8 mouse cellular contexts compared by ENCODE assay signal in genomic region chr15:84653979-84654966, GRCm38 (mm10). TPM values are rescaled to one million over a fixed set of nuclear protein-coding genes. Genes with fewer than 3 reads are reported as not detected.
DNase-seq lines count a peak whose midpoint lies in the region; ATAC-seq and TF ChIP-seq lines count a peak whose summit lies in the region.

No protein-coding gene starts in this region.

- peak overlapping the region; percentile 57 for H3K9ac ChIP-seq in hindbrain, embryonic 16.5 days (ENCODE audit: low read depth, low read length)
- H3K9ac ChIP-seq in midbrain, embryonic 12.5 days (replicated peaks), result peak overlapping the region; percentile 55; the same call in 1 of the 2 replicates

- no peaks in the 10 kb centered on the region for H3K9me3 ChIP-seq in hindbrain, embryonic 16.5 days (ENCODE audit: control insufficient read depth, low read length)
- H3K9me3 ChIP-seq in limb, embryonic 10.5 days (replicated peaks), result no peaks in the 10 kb centered on the region
- H3K9me3 ChIP-seq in midbrain, embryonic 12.5 days, result no peaks in the 10 kb centered on the region

- TF ChIP-seq POLR2A in cerebellum, adult 2 months (IDR thresholded peaks at IDR 0.05; ENCODE audit: borderline replicate concordance, insufficient read depth, low read length), result no peak

- DNase-seq in cerebellum, adult 2 months, result peak in 1 of 2 experiments; percentile 43
- DNase-seq in cerebellum, adult 11 months, result no peak
- peak; percentile 45 for DNase-seq in c-Kit-positive CD71-negative TER-119-negative erythroid progenitor cells, embryonic 14.5 days (ENCODE audit: low read depth)
- peak; percentile 81 for DNase-seq in gastrocnemius, postnatal 10 days
- DNase-seq in limb, embryonic 10.5 days (ENCODE audit: low spot score), result peak; percentile 95
- peak; percentile 56 for DNase-seq in splenic B cell, adult 2 months (ENCODE audit: low read depth, low spot score)

- peak overlapping the region; percentile 57 for H3K4me2 ChIP-seq in hindbrain, embryonic 16.5 days (ENCODE audit: low read length)
- peak overlapping the region; percentile 57 for H3K4me2 ChIP-seq in midbrain, embryonic 12.5 days (replicated peaks)

- whole genome bisulfite sequencing in cerebellum, adult 2 months, result 12% methylated on average over 28 of the region's 28 CpGs
- 5% methylated on average over 28 of the region's 28 CpGs for WGBS in hindbrain, embryonic 16.5 days
- WGBS in limb, embryonic 10.5 days, result 5% methylated on average over 28 of the region's 28 CpGs
- 4% methylated on average over 28 of the region's 28 CpGs for WGBS in midbrain, embryonic 12.5 days

- no peak overlapping the region for H3K27ac ChIP-seq in cerebellum, adult 2 months (ENCODE audit: insufficient read depth, low read length)
- H3K27ac ChIP-seq in hindbrain, embryonic 16.5 days (ENCODE audit: low read depth, low read length), result peak overlapping the region; percentile 85
- peak overlapping the region; percentile 90 for H3K27ac ChIP-seq in limb, embryonic 10.5 days
- H3K27ac ChIP-seq in midbrain, embryonic 12.5 days (replicated peaks), result peak overlapping the region; percentile 96

- H3K4me3 ChIP-seq in cerebellum, adult 2 months (replicated peaks; ENCODE audit: insufficient read depth, low read depth, low read length), result peak overlapping the region; percentile 27
- H3K4me3 ChIP-seq in hindbrain, embryonic 16.5 days (ENCODE audit: low read length), result peak overlapping the region; percentile 39
- peak overlapping the region; percentile 48 for H3K4me3 ChIP-seq in limb, embryonic 10.5 days
- H3K4me3 ChIP-seq in midbrain, embryonic 12.5 days, result peak overlapping the region; percentile 39

- ATAC-seq in hindbrain, embryonic 16.5 days, result peak; percentile 91
- ATAC-seq in midbrain, embryonic 12.5 days (ENCODE audit: low FRiP score, low read depth), result peak; percentile 92

- H3K36me3 ChIP-seq in hindbrain, embryonic 16.5 days (ENCODE audit: control insufficient read depth, insufficient read depth, low read length), result no peaks in the 10 kb centered on the region
- no peaks in the 10 kb centered on the region for H3K36me3 ChIP-seq in limb, embryonic 10.5 days
- H3K36me3 ChIP-seq in midbrain, embryonic 12.5 days, result no peaks in the 10 kb centered on the region
- H3K36me3 ChIP-seq in splenic B cell, adult 2 months (ENCODE audit: control insufficient read depth, insufficient read depth, low read length, poor library complexity, severe bottlenecking), result no peaks in the 10 kb centered on the region

- TF ChIP-seq CTCF in cerebellum, adult 2 months (IDR thresholded peaks at IDR 0.05; ENCODE audit: borderline replicate concordance, insufficient read depth, low read depth, low read length), result no peak

- H3K4me1 ChIP-seq in cerebellum, adult 2 months (ENCODE audit: control insufficient read depth, insufficient read depth, low read length), result no peaks in the 10 kb centered on the region; the same call in 1 of the 2 replicates
- H3K4me1 ChIP-seq in hindbrain, embryonic 16.5 days (ENCODE audit: control insufficient read depth, insufficient read depth, low read depth, low read length), result peaks cover 12% of the 10 kb centered on the region
- peaks cover 23% of the 10 kb centered on the region for H3K4me1 ChIP-seq in limb, embryonic 10.5 days
- peaks cover 32% of the 10 kb centered on the region for H3K4me1 ChIP-seq in midbrain, embryonic 12.5 days

- no peaks in the 10 kb centered on the region for H3K27me3 ChIP-seq in cerebellum, adult 2 months (ENCODE audit: control insufficient read depth, insufficient read depth, low read length)
- H3K27me3 ChIP-seq in hindbrain, embryonic 16.5 days (replicated peaks; ENCODE audit: control insufficient read depth, insufficient read depth, low read length), result no peaks in the 10 kb centered on the region
- H3K27me3 ChIP-seq in limb, embryonic 10.5 days (ENCODE audit: low read depth, poor library complexity, severe bottlenecking), result no peaks in the 10 kb centered on the region; the same call in 1 of the 2 replicates
- H3K27me3 ChIP-seq in midbrain, embryonic 12.5 days, result no peaks in the 10 kb centered on the region; the same call in none of the 2 replicates
- H3K27me3 ChIP-seq in splenic B cell, adult 2 months (ENCODE audit: control insufficient read depth, insufficient read depth, low read length, poor library complexity, severe bottlenecking), result no peaks in the 10 kb centered on the region

RNA-seq across cellular contexts. Expression of gene Prr5, which starts 15.1 kb away (rescaled TPM):
- polyA plus RNA-seq in cerebellum, adult 2 months (2012; rRNA removed), result 13.5 and 14.9 TPM in 2 replicates
- 10 to 100 TPM; 12.3 to 12.7 TPM for total RNA-seq in gastrocnemius, postnatal 10 days (2021)
- 30.5 and 33.2 TPM in 2 replicates for polyA plus RNA-seq in hindbrain, embryonic 16.5 days (2015; fragmentation: Nextera tagmentation; extraction: Ambion mirVana)
- 16.3 and 16.5 TPM in 2 replicates for polyA plus RNA-seq in limb, embryonic 10.5 days (2016; fragmentation: Nextera tagmentation; extraction: Ambion mirVana)
- 11.1 and 13.9 TPM in 2 replicates for polyA plus RNA-seq in midbrain, embryonic 12.5 days (2016; fragmentation: Nextera tagmentation; extraction: Ambion mirVana)
